Mouse (Mus musculus): ENCODE results near the gene Zfp184.

GRCm38 (mm10) chr13:22007872-22008271 lies 63.0 kb downstream of the Zfp184 start:
- TF ChIP-seq GATA1 (IDR thresholded peaks at IDR 0.05; ENCODE audit: borderline replicate concordance, low read length), result no peak
- TF ChIP-seq FLI1 (IDR thresholded peaks at IDR 0.05; ENCODE audit: low read length), result no peak
